Mouse (Mus musculus): Measurements from ENCODE around the gene Pdia3. TPM values are rescaled to one million over a fixed set of nuclear protein-coding genes. Genes with fewer than 3 reads are reported as not detected.
"Not testable (repeated sequence)": the region's sequence is repeated elsewhere in the genome, so short reads cannot be mapped to it uniquely, and the experiment has no call there.

Pdia3 gene
- polyA plus RNA-seq, 1 experiment from 2014 or later = 678 TPM

DNA sequence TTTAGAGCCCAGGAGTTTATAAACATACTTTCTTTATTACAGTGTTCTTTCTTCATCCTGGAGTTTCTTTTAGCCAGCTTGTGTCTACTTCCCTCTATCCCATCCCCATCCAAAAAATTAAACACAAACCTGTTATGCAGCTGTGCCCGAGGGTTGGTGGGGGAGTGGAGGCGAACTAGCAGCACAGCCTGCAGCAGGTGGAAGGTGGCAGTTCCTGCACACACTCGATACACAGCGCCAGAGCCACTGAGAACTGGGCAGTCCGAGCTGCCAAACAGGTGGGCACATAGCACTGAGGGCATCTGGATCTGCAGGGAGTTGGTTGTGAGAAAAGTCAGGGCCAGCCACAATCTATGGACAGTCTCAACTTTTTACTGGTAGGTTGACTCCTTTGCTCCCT lies 42.0 kb downstream of the Pdia3 start:
- 85% methylated on average over 5 of the region's 5 CpGs for WGBS
- Histone ChIP-seq H3K4me3 (no peak overlapping the region), H3K9ac (no peak overlapping the region), H3K4me1 (peaks cover 24% of the 10 kb centered on the region), H3K4me2 (replicated peaks) (no peak overlapping the region), H3K36me3 (peaks cover 38% of the 10 kb centered on the region), H3K27ac (no peak overlapping the region), H3K27me3 (no peaks in the 10 kb centered on the region), H3K9me3 (no peaks in the 10 kb centered on the region)
- ATAC-seq (ENCODE audit: insufficient number of reproducible peaks, insufficient read depth, low FRiP score, low TSS enrichment) = no peak

DNA sequence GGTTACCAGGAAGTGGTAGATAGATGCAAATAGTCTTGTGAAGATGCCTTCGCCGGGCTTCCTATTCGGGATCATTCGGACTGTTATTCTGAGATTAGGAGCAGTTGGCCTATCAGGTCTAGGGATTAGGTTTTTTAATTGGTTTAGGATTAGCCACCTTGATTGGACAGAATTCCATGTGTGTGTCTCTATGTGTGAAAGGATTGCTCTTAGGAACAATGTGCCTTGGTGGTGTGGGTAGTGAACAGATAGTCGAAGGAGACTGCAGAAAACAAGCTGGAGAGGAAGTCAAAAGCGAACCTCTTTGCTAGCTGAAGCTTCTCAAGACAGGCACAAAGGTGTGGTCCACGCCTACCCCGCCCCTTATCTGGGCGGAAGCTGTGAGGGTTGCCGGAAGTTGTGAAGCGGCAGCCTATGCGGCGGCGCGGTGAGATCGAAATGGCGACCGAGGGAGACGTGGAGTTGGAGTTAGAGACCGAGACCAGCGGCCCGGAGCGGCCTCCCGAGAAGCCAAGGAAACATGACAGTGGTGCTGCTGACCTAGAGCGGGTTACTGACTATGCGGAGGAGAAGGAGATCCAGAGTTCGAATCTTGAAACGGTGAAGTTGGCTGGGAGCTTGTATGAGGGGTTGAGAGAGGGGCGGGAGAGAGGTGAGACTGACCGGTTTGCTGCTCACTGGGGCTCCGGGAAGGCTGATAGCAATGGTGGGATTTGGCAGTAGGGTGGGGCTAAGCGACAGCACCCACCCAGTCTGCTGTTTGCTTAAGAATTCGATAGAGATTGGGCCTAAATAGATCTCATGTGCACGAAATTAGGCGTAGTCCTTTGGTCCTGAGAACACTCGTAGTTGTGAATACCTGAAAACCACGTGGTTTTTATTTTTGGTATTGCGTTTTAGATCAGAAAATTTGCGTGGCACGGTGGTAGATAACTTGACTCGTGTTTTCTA lies 43.4 kb downstream of the Pdia3 start, which contains the start of gene Serinc4:
Gene Serinc4 (minus strand): TSS at position 90 of the 951 bp plus-strand sequence.
- WGBS = 4% methylated on average over 41 of the region's 41 CpGs
- peaks cover 15% of the 10 kb centered on the region; the same call in 1 of the 2 replicates for H3K4me1 ChIP-seq
- peaks cover 36% of the 10 kb centered on the region for H3K36me3 ChIP-seq
- H3K27ac ChIP-seq = peak within 1 kb of the TSS; percentile 74
- peak within 1 kb of the TSS; percentile 71 for H3K9ac ChIP-seq
- H3K4me2 ChIP-seq (replicated peaks) = peak within 1 kb of the TSS; percentile 51
- no peaks in the 10 kb centered on the region for H3K27me3 ChIP-seq
- peak; percentile 82; the same call in 1 of the 2 replicates for ATAC-seq (ENCODE audit: insufficient number of reproducible peaks, insufficient read depth, low FRiP score, low TSS enrichment)
- H3K9me3 ChIP-seq = no peaks in the 10 kb centered on the region
- H3K4me3 ChIP-seq = peak within 1 kb of the TSS; percentile 75

DNA sequence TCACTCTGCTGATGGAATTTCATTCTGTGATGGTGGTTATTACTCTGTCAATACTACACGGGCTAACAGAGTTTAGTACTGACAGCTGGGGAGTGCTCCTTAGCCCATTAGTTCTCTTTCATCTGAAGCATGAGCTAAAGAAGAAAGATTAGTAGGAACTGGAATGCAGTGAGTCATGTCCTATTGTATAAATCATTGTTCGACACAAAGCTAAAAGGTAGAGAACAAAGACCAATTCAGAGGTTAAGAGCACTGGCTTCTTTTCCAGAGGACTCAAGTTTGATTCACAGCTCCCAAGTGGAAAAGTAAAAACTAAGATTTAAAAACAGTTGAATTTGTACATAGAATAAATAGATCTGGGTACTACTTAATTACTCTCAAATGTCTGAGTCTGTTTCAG lies 46.5 kb downstream of the Pdia3 start:
- Histone ChIP-seq H3K4me2 (replicated peaks) (no peak overlapping the region), H3K9me3 (no peaks in the 10 kb centered on the region), H3K4me1 (peaks cover 10% of the 10 kb centered on the region; the same call in 1 of the 2 replicates), H3K9ac (no peak overlapping the region), H3K27me3 (no peaks in the 10 kb centered on the region), H3K4me3 (no peak overlapping the region), H3K27ac (no peak overlapping the region), H3K36me3 (peaks cover 14% of the 10 kb centered on the region)
- 78% methylated on average over 2 of the region's 2 CpGs for WGBS
- no peak for ATAC-seq (ENCODE audit: insufficient number of reproducible peaks, insufficient read depth, low FRiP score, low TSS enrichment)

DNA sequence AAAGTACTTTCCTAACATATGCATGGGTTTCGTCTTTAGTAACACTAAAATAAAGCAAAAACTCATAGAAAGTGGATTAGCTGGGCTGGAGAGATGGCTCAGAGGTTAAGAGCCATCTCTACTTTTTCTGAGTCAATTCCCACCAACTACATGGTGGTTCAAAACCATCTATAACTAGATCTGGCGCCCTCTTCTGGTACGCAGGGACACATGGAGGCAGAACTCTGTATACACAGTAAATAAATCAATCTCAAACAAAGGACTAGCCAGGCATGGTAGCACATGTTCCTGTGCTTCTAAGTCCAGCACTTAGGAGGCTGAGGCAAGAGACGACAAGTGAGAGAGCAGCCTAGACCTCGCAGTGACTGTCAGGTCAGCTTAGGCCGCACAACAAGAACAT lies 55.4 kb downstream of the Pdia3 start:
- not testable (repeated sequence) for H3K9ac ChIP-seq; H3K27me3 ChIP-seq; H3K9me3 ChIP-seq; H3K4me1 ChIP-seq; H3K36me3 ChIP-seq; ATAC-seq (ENCODE audit: insufficient number of reproducible peaks, insufficient read depth, low FRiP score, low TSS enrichment); H3K4me2 ChIP-seq (replicated peaks); H3K27ac ChIP-seq; H3K4me3 ChIP-seq
- WGBS = 97% methylated on average over 3 of the region's 6 CpGs

DNA sequence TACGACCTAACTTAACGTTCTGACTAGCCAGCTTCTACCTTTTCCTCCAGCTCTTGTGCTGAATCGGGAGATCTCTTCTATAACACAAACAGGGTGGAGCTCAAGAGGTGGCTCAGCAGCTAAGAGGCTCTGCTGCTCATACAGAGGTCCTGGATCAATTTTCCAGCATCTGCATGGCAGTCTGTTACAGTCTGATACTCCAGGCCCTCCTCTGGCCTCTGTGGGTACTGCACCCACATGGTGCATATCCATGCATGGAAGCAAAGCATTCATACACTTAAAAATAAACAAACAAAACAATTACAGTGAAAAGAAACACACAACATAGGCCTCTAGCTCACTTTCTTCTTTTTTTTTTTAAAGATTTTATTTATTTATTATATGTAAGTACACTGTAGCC lies 59.2 kb downstream of the Pdia3 start:
- not testable (repeated sequence) for H3K9me3 ChIP-seq; ATAC-seq (ENCODE audit: insufficient number of reproducible peaks, insufficient read depth, low FRiP score, low TSS enrichment)
- 94% methylated on average over 3 of the region's 3 CpGs for WGBS

DNA sequence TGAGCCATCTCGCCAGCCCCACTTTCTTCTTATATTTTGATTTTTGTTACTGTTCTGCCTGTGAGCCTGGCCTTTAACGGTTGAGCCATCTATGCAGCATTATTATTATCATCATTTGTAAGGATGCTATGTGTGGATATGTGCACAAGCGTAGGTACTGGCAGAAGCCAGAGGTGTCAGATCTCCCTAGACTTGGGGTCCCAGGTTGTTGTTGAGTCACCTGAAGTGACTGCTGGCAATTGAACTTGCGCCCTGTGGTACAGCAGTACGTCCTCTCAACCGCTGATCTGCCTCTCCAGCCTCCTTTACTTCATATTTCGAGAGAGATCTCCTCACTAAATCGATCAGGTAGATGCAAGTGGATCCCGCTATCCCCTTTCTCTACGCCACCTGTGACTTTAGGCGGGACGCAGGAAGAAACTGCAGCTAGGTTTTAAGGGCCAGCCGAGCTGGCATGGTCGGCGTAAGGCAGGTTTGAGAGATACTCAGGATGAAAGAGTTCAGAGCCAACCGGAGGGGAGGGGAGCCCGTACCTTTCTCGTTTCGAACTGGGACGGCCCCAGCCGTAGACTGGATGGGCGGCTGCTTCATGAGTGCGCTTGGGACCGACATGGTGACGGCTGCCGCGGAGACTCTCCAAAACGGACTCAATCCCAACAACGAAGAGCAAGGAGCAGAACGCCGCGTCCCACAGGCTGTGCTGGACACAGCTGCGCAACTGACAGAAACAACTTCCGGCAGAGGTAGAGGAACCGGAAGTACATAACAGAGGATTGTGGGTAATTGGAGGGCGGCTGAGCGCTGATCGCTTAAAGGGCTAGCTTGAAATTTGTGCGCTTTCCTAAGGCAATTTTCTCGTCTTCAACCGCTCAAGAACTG lies 60.0 kb downstream of the Pdia3 start, which contains the start of gene Mfap1b:
Gene Mfap1b (minus strand): TSS at position 767 of the 879 bp plus-strand sequence.
- peak within 1 kb of the TSS; percentile 69 for H3K4me2 ChIP-seq (replicated peaks)
- not testable (repeated sequence) for H3K36me3 ChIP-seq, H3K9me3 ChIP-seq, H3K4me1 ChIP-seq, H3K27me3 ChIP-seq, H3K27ac ChIP-seq
- peak within 1 kb of the TSS; percentile 63 for H3K9ac ChIP-seq
- peak; percentile 90 for ATAC-seq (ENCODE audit: insufficient number of reproducible peaks, insufficient read depth, low FRiP score, low TSS enrichment)
- 6% methylated on average over 41 of the region's 41 CpGs for WGBS
- H3K4me3 ChIP-seq = peak within 1 kb of the TSS; percentile 60

More for the DNA sequence above, 59.2 kb downstream of the Pdia3 start:
- not testable (repeated sequence) for H3K36me3 ChIP-seq, H3K4me3 ChIP-seq, H3K4me1 ChIP-seq, H3K27me3 ChIP-seq, H3K9ac ChIP-seq, H3K27ac ChIP-seq
- peak overlapping the region; percentile 69 for H3K4me2 ChIP-seq (replicated peaks)

DNA sequence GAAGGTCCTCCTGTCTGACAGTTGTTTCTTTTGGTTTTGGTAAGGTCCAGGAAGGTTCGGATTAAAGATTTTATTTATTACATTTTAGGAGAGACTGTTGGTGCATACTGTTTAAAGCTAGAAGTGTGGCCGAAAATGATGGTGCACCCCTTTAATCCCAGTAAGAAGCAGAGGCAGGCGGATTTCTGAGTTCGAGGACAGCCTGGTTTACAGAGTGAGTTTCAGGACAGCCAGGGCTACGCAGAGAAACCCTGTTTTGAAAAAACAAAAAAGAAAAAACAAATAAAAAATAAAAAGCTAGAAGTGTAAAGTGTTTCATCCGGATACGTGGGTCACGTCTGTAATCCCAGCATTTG lies 60.6 kb downstream of the Pdia3 start:
- Histone ChIP-seq H3K4me2 (replicated peaks) (peak overlapping the region; percentile 69), H3K27me3 (no peaks in the 10 kb centered on the region), H3K36me3 (no peaks in the 10 kb centered on the region), H3K9ac (peak overlapping the region; percentile 63; the same call in 1 of the 2 replicates), H3K27ac (no peak overlapping the region), H3K4me3 (peak overlapping the region; percentile 60), H3K4me1 (no peaks in the 10 kb centered on the region), H3K9me3 (no peaks in the 10 kb centered on the region)
- ATAC-seq (ENCODE audit: insufficient number of reproducible peaks, insufficient read depth, low FRiP score, low TSS enrichment) = no peak; the same call in 1 of the 2 replicates
- WGBS = 34% methylated on average over 8 of the region's 8 CpGs

DNA sequence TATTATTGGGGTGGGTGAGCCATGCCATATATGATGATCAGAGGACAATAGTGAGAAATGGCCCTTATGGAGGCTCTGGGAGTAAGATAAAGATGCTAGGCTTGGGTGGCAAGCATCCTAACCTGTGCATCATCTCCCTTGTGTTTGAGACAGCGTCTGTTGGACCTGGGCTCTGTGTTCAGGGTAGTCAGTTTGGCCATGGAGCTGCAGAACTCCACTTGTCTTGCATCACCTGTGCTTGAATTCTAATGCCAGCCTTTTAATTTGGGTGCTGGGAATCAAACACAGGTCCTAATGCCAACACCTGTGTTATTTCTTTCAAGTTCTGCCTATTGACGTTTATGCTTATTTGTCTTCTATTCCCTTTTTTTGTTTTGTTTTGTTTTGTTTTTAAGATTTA lies 61.7 kb downstream of the Pdia3 start:
- WGBS = 98% methylated on average over 2 of the region's 2 CpGs
- not testable (repeated sequence) for ATAC-seq (ENCODE audit: insufficient number of reproducible peaks, insufficient read depth, low FRiP score, low TSS enrichment); H3K4me3 ChIP-seq; H3K36me3 ChIP-seq; H3K27ac ChIP-seq; H3K4me2 ChIP-seq (replicated peaks); H3K27me3 ChIP-seq; H3K9ac ChIP-seq; H3K4me1 ChIP-seq; H3K9me3 ChIP-seq

DNA sequence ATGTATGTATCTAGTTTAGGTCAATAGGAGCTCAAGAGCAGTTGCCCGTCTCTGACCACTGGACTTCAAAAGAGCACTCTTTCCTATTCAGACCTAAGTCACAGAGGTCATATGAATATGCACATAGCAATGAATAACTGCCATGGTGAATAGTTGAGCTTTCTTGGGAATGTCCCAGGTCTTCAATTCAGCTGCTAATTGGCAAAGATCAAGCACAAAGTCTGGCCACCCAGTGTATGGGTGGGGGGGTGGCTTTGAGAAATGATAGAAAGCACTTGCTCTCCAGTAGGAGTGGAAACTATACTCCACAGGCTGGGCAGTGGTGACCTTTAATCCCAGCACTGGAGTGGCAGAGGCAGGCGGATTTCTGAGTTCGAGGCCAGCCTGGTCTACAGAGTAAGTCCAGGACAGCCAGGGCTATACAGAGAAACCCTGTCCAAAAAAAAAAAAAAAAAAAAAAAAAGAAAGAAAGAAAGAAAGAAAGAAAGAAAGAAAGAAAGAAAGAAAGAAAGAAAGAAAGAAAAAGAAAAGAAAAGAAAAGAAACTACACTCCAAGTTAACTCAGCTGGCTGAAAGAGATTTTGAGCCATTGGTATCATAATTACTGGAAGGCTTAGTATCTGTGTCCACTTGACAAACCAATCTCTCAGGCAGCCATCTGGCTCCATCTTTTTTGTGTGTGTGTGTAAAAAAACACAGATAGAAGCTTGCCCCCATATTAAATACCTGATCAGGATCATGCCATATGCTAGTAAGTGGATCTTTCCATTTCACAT lies 64.1 kb downstream of the Pdia3 start:
- no peak for ATAC-seq (ENCODE audit: insufficient number of reproducible peaks, insufficient read depth, low FRiP score, low TSS enrichment)

DNA sequence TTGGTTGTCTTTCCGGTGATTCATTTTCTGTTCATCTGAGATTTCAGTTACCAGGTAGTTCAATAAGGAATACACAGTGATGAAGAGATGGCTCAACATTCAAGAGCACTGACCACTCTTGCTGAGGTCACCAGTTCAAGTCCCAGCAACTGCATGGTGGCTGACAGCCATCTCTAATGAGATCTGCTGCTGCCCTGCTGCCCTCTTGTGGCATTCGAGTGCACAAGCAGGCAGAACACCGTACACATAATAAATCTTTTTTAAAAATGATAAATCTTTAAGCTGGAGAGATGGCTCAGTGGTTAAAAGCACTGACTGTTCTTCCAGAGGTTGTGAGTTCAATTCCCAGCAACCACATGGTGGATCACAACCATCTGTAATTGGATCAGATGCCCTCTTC lies 66.9 kb downstream of the Pdia3 start:
- Histone ChIP-seq H3K4me3 (no peak overlapping the region), H3K27me3 (no peaks in the 10 kb centered on the region), H3K27ac (no peak overlapping the region), H3K4me2 (replicated peaks) (no peak overlapping the region), H3K9me3 (no peaks in the 10 kb centered on the region), H3K36me3 (no peaks in the 10 kb centered on the region), H3K4me1 (no peaks in the 10 kb centered on the region), H3K9ac (no peak overlapping the region)
- no peak for ATAC-seq (ENCODE audit: insufficient number of reproducible peaks, insufficient read depth, low FRiP score, low TSS enrichment)
- 58% methylated on average over 3 of the region's 3 CpGs for WGBS

More for the DNA sequence above, 64.1 kb downstream of the Pdia3 start:
- Histone ChIP-seq H3K4me2 (replicated peaks) (no peak overlapping the region), H3K27ac (no peak overlapping the region), H3K36me3 (no peaks in the 10 kb centered on the region), H3K9ac (no peak overlapping the region), H3K9me3 (no peaks in the 10 kb centered on the region), H3K4me1 (no peaks in the 10 kb centered on the region), H3K4me3 (no peak overlapping the region), H3K27me3 (no peaks in the 10 kb centered on the region)
- WGBS = 77% methylated on average over 3 of the region's 3 CpGs

DNA sequence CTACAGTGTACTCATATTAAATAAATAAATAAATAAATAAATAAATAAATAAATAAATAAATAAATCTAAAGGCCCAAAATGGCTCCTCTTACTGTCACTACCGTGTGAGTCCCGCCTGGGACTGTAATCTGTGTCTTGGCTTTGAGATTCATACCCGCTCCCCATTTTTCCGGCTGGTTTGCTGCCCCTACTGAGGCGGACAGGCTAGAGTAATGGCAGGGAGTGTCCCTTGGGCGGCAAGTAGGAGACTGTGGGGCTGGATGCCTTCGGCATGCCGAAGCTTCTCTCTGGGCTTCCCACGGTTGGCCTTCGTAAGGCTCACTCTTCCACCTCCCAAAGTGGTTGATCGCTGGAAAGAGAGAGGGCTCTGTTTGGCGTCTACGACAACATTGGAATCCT lies 67.3 kb downstream of the Pdia3 start:
- H3K27me3 ChIP-seq; ATAC-seq (ENCODE audit: insufficient number of reproducible peaks, insufficient read depth, low FRiP score, low TSS enrichment); H3K4me3 ChIP-seq; H3K4me2 ChIP-seq (replicated peaks); H3K4me1 ChIP-seq; H3K9me3 ChIP-seq; H3K27ac ChIP-seq; H3K9ac ChIP-seq; H3K36me3 ChIP-seq: not testable (repeated sequence)
- 83% methylated on average over 13 of the region's 13 CpGs for whole genome bisulfite sequencing
